Mouse (Mus musculus): ENCODE data around the gene Olfr1331.

DNA sequence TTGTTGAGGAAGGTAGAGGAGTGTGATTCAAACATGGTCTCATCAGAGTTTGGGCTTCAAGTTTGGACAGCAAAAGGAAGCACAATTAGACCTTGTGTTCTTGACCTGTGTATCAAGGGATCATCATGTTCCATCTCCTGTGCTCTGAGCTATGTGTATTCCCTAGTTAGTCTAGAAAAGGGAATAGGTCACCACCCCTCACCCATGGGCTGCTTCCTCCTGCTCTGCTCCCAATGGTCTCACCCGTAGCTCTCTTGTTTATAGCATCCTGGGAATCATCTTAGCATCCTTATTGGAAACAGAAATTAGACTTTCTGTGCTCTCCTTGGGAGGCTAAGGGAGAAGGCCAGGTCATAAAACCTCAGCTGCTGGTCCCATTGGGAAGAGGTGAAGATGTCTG is 23.8 kb downstream of the Olfr1331 start, which contains the start of gene Olfr1330:
- TF ChIP-seq CTCF (IDR thresholded peaks at IDR 0.05; ENCODE audit: low read depth) (no peak), EP300 (optimal IDR thresholded peaks at IDR 0.05) (no peak)
